Mouse (Mus musculus): ENCODE results near the gene 4930524B15Rik. TPM values are rescaled to one million over a fixed set of nuclear protein-coding genes. Genes with fewer than 3 reads are reported as not detected.

The 4930524B15Rik gene
- polyA plus RNA-seq, 1 experiment from 2014 or later, result not detected

DNA sequence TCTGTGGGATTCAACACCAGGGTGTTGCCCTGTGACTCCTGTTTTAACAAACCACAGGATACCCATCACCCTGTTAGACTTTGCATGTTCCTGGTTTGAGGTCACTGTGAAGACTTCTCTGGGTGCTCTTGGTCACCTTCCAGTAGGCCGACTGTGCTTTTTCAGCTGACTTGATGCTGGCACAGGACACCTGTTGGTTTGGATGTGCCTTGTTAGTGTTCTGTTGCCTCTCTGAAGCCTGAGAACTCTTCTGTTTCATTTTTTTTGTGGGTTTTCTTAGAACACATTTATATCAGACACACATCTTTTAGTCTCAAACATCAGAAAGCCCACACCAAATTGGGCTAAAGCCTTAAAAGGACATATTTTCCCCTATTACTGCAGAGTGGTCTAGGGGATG lies 48.2 kb downstream of the 4930524B15Rik start:
- WGBS (ENCODE audit: insufficient replicate concordance), result 58% methylated on average over 1 of the region's 1 CpGs

DNA sequence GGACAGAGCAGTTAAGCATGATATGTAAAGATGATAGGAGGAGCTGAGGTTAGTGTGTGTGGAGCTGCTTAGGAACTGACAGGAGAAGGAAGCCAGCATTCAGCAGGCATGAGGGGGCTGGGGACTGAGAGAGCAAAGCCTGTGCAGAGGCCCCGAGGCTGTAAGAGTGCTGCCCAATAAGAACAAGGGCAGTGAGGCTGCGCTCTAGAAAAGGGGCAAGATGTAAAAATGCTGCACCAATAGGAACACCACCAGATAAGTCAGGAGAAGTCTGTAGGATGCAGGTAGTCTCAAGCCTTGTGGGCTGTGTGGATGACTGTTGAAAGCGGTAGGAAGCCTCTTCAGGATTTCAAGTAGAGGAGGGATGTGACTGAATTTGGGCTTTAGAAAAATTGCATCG lies 52.8 kb downstream of the 4930524B15Rik start:
- H3K9ac ChIP-seq, result no peak overlapping the region
- H3K27ac ChIP-seq (replicated peaks), result no peak overlapping the region
- no peak overlapping the region for H3K4me2 ChIP-seq
- no peaks in the 10 kb centered on the region for H3K9me3 ChIP-seq (replicated peaks)
- H3K27me3 ChIP-seq, result no peaks in the 10 kb centered on the region
- 40% methylated on average over 4 of the region's 4 CpGs for WGBS (ENCODE audit: insufficient replicate concordance)
- no peak overlapping the region for H3K4me3 ChIP-seq (replicated peaks)
- no peaks in the 10 kb centered on the region for H3K4me1 ChIP-seq (replicated peaks)
- no peak for ATAC-seq (ENCODE audit: insufficient read depth)
- no peaks in the 10 kb centered on the region for H3K36me3 ChIP-seq (replicated peaks)

More for the DNA sequence above, 48.2 kb downstream of the 4930524B15Rik start:
- Histone ChIP-seq H3K4me3 (replicated peaks) (no peak overlapping the region), H3K4me2 (no peak overlapping the region), H3K4me1 (replicated peaks) (no peaks in the 10 kb centered on the region), H3K9ac (no peak overlapping the region), H3K9me3 (replicated peaks) (no peaks in the 10 kb centered on the region), H3K36me3 (replicated peaks) (no peaks in the 10 kb centered on the region), H3K27ac (replicated peaks) (no peak overlapping the region), H3K27me3 (no peaks in the 10 kb centered on the region)
- ATAC-seq (ENCODE audit: insufficient read depth), result no peak

DNA sequence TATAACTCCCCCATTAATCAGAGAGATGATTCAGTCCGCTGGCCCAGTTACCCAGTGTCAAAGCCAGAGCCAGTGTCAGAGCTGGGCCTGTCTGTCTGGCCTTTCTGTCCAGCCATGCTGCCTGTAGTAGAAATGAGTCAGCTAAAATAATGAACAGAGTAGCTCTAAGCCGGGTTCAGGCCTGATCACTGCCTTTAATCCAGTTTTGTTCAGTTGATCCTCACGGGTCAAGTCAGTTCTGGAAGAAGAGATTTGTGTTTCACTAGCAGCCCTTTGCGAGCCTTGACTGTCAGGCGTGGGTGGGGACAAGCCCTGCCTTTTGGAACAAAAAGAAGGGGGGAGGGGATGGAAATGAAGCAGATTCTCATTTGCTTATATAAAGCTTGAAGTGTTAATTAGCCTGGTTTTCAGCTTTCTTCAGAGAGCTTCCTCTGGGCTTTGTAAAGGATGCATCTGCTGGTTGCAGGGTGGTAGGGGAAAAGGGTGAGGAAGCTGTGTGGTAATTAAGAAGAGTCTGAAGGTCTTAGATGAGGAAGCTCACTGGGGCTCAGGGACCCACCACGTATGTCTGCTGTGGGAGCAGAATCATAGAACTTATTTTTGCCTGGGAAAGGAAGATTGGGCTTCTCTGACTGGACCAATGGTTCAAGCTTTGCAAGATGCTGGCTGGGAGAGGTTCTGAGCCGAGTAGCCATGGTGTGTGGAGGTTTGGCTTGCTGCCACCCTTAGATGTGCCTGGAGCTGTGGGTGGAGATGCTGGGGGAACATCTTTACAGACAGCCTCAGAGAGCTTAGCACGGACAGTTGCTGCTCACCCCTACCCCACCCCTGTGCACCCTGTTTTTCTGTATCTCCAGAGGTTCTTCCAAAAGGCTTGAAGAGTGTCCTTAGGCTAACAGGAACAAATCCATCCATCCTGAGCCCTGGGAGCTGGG lies 54.9 kb downstream of the 4930524B15Rik start:
- H3K27me3 ChIP-seq, result no peaks in the 10 kb centered on the region
- no peak overlapping the region for H3K27ac ChIP-seq (replicated peaks)
- no peaks in the 10 kb centered on the region for H3K36me3 ChIP-seq (replicated peaks)
- no peak overlapping the region for H3K4me3 ChIP-seq (replicated peaks)
- ATAC-seq (ENCODE audit: insufficient read depth), result no peak
- H3K4me2 ChIP-seq, result no peak overlapping the region
- H3K9me3 ChIP-seq (replicated peaks), result no peaks in the 10 kb centered on the region
- WGBS (ENCODE audit: insufficient replicate concordance), result 15% methylated on average over 8 of the region's 8 CpGs
- no peaks in the 10 kb centered on the region for H3K4me1 ChIP-seq (replicated peaks)
- H3K9ac ChIP-seq, result no peak overlapping the region

DNA sequence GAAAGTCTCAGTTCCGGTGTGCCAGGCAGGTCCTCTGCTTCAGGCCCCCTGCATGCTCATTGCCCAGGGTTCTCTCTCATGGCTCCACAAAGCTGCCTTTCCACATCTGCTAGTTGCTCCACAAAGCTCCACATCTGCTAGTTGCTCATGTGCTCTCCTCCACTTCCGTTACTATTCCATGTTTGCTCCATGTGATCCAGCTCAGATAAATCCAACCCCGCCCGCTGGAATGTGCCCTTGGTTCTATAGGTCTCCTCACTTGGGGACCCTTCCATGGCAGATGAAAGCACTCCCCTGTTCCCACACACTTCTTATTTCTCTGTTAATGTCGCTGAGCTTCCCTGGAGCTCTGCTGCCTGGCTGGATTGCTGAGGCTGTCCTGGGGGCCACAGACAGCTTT lies 61.2 kb downstream of the 4930524B15Rik start:
- 59% methylated on average over 5 of the region's 5 CpGs for WGBS (ENCODE audit: insufficient replicate concordance)

DNA sequence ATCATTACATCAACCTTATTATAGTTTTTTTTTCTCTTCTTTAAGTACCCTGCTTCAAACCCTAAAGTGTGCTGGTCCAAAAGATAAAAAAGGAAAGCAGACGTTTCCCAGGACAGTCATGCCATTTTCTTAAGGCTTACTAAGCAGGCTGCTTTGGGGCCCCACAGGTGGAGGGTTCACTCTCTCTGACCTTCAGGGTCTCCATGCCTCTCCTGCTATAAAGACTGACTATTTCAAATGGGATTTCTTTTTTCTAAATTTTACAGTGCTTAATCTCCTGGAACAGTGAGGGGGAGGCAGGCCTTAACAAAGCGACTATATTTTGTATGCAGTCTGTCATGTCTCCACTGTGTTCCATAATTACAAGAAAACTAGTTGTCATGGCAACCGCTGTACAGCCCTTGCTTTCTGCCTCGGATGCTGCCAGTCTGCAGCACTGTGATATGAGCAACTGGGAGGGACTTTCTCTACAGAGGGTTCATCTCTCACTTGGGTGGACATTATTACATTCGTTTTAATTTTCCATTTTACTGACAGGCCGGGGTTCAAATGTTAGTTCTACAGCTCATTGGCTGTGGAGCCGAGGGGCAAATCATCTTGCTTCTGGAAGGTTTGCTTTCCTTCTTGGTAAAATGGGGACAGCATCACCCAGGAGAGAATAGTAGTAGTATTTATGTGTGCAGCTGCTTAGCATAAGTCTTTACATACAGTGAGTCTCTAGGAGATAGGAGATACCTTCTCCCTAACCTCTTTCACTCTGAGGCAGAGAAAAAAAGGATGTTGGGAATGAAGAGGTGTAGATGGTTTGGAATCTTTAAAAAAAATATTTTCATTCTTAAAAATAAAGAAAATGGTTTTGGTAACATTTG lies 62.3 kb downstream of the 4930524B15Rik start:
- no peaks in the 10 kb centered on the region for H3K27me3 ChIP-seq
- 50% methylated on average over 7 of the region's 7 CpGs for WGBS (ENCODE audit: insufficient replicate concordance)
- no peak overlapping the region for H3K27ac ChIP-seq (replicated peaks)
- no peaks in the 10 kb centered on the region for H3K36me3 ChIP-seq (replicated peaks)
- H3K4me3 ChIP-seq (replicated peaks), result no peak overlapping the region
- H3K4me2 ChIP-seq, result no peak overlapping the region
- no peaks in the 10 kb centered on the region for H3K9me3 ChIP-seq (replicated peaks)
- no peaks in the 10 kb centered on the region; the same call in 1 of the 2 replicates for H3K4me1 ChIP-seq (replicated peaks)
- no peak for ATAC-seq (ENCODE audit: insufficient read depth)
- no peak overlapping the region for H3K9ac ChIP-seq

More for the DNA sequence above, 61.2 kb downstream of the 4930524B15Rik start:
- H3K27me3 ChIP-seq, result no peaks in the 10 kb centered on the region
- no peaks in the 10 kb centered on the region for H3K9me3 ChIP-seq (replicated peaks)
- no peak overlapping the region for H3K4me3 ChIP-seq (replicated peaks)
- H3K4me1 ChIP-seq (replicated peaks), result no peaks in the 10 kb centered on the region
- no peak for ATAC-seq (ENCODE audit: insufficient read depth)
- no peak overlapping the region for H3K27ac ChIP-seq (replicated peaks)
- no peak overlapping the region for H3K9ac ChIP-seq
- H3K4me2 ChIP-seq, result no peak overlapping the region
- H3K36me3 ChIP-seq (replicated peaks), result no peaks in the 10 kb centered on the region

DNA sequence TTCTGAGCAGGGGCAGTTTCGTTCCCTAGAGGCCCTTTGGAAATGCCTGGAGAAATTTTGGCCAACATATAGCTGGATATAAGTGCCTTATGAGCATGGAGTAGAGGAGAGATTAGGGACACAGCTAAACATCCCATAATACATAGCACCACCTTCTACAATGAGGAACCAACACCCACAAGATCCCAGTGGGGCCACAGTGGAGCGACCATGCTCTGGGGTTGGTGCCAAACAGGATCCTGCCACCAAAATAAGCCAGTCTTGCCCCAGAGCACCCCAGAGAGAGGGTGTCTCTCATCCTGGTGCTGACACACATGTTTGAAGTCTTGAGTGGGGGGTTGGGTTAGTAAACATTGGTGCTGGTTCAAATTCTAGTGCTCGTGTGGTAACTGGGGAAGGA lies 63.2 kb downstream of the 4930524B15Rik start:
- no peak for ATAC-seq (ENCODE audit: insufficient read depth)

More for the DNA sequence above, 63.2 kb downstream of the 4930524B15Rik start:
- H3K4me3 ChIP-seq (replicated peaks), result no peak overlapping the region
- H3K27me3 ChIP-seq, result no peaks in the 10 kb centered on the region
- H3K27ac ChIP-seq (replicated peaks), result no peak overlapping the region
- 44% methylated on average over 3 of the region's 3 CpGs for WGBS (ENCODE audit: insufficient replicate concordance)
- no peaks in the 10 kb centered on the region for H3K36me3 ChIP-seq (replicated peaks)
- H3K9ac ChIP-seq, result no peak overlapping the region
- H3K4me1 ChIP-seq (replicated peaks), result no peaks in the 10 kb centered on the region; the same call in 1 of the 2 replicates
- H3K4me2 ChIP-seq, result no peak overlapping the region
- H3K9me3 ChIP-seq (replicated peaks), result no peaks in the 10 kb centered on the region

Other genes with a start within 250 kb of the 4930524B15Rik start
- 19.0 and 19.1 TPM in 2 replicates for gene Cpeb4, start 93.4 kb upstream of the 4930524B15Rik start, polyA plus RNA-seq (2015; fragmentation: Nextera tagmentation; extraction: Ambion mirVana)
- 0.17 and 0.25 TPM in 2 replicates for gene Nsg2, start 34.9 kb downstream of the 4930524B15Rik start, polyA plus RNA-seq (2015; fragmentation: Nextera tagmentation; extraction: Ambion mirVana)
- gene Il9r, start 234.7 kb downstream of the 4930524B15Rik start, polyA plus RNA-seq (2015; fragmentation: Nextera tagmentation; extraction: Ambion mirVana), result 0.02 and 0.13 TPM in 2 replicates
- gene Snrnp25, start 239.8 kb downstream of the 4930524B15Rik start, polyA plus RNA-seq (2015; fragmentation: Nextera tagmentation; extraction: Ambion mirVana), result 68.7 and 70.1 TPM in 2 replicates